Mouse (Mus musculus) activated CD4-positive, CD25-positive, alpha-beta regulatory T cell, adult 4 months (primary cell): ENCODE data around the gene D17Wsu92e. TPM values are rescaled to one million over a fixed set of nuclear protein-coding genes. Genes with fewer than 3 reads are reported as not detected.
"Not testable (repeated sequence)": the region's sequence is repeated elsewhere in the genome, so short reads cannot be mapped to it uniquely, and the experiment has no call there.

ENCODE experiments used
- ATAC-seq: one replicate; pipeline ENCODE4 v1.8.0; 2017
- polyA plus RNA-seq, 2 experiments: library from polyadenylated mRNA; unstranded; fragments of 100-300 nt; shearing (Covaris generic); gene quantifications; one replicate each; pipeline ENCODE4 v1.2.1; 2017

The D17Wsu92e gene
- 10 to 100 TPM; 14.1 to 15.2 TPM for polyA plus RNA-seq

DNA sequence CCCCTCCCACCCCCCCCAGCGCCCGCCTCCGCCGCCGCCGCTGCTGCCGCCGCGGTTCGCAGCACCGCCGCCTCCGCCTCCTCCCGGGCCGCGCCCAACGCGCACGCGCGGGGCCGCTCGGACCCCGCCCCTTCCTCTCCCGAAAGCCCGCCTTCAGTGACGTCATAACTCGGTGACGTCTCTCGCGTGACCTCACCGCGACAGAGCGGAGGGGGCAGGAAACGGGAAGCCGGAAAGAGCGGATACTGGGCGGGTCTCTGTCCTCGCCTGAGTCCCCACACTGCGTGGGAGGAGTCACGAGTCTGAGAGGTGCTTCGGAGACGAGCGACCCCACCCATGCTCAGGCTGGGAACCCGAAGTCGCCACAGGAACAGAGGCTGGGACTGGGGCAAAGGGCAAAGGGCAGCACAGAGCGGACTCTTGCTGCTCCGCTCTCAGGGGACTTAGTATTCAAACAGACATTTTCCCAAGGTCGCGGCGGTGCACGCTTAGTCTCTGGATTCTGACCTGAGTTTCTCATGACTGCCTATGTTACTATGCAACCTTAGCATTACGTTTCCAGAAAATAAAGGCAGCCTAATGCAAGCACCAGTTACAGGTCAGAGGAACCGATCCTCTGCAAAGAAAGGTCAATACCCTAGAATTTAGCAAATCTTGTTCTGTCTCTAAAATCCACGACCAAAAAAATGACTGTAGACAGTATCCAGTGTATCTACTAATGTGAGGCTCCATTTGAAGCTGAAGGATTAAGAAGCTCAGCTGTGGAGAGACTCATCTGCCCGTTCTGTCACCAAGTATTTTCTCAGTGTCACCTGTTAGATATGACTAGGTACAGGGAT lies at the start of gene D17Wsu92e:
D17Wsu92e (minus strand) TSS at position 81 of the 839 bp plus-strand sequence.
- ATAC-seq = peak; percentile 89

DNA sequence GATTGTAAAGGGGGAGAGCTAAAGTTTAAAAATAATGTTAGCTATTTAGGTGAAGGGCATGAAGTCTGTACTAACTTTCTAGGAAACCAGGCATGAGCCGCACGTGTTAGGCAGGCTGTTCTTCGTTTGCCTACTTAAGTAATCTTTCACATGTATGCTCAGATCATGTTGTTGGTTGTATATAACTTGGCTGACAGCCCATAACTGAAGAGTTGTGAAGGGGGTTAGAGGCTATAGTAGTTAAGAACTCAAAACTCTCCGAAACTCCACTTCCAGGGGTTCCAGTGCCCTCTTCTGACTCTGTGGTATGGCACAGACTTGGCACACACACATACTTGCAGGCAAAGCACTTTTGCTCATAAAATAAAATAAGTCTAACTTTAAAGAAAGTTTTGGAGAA lies 46.3 kb upstream of the D17Wsu92e start:
- ATAC-seq = no peak

DNA sequence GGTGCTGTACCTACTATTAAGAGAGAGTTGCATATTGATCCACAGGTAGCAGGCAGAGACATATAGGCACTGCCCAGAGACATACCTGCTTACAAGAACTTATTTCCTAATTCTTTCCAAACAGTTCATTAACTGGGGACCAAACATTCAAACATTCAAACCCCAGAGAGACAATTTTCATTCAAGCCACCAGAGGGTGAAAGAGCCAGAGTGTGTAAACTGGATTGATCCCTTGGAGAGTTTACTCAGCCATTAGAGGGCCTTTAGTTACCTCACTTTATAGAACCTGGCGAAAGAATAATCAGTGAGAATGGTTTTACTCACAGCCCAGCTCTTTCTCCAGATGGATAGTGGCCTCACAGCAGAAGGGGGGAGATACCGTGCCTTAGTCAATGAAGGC lies 45.0 kb upstream of the D17Wsu92e start:
- ATAC-seq = no peak

DNA sequence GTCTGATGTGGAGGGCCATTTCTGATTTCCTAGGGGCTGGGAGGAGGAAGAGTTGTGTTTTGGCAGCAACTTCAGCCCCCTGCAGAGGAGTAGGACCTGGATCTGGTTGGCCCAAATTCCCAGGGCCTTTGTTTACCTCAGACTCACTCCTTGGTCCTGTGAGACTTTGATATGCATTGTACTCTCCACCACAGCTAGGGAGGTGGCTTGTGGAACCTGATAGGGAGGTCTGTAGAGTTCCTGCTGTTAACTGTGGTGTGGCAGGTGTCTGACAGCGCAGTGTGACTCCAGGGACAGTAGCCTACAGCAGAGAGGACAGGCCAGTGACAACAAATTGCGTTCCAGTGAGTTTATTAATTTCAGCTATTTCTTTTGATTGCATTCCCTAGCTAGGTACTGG lies 38.7 kb upstream of the D17Wsu92e start:
- no peak for ATAC-seq

DNA sequence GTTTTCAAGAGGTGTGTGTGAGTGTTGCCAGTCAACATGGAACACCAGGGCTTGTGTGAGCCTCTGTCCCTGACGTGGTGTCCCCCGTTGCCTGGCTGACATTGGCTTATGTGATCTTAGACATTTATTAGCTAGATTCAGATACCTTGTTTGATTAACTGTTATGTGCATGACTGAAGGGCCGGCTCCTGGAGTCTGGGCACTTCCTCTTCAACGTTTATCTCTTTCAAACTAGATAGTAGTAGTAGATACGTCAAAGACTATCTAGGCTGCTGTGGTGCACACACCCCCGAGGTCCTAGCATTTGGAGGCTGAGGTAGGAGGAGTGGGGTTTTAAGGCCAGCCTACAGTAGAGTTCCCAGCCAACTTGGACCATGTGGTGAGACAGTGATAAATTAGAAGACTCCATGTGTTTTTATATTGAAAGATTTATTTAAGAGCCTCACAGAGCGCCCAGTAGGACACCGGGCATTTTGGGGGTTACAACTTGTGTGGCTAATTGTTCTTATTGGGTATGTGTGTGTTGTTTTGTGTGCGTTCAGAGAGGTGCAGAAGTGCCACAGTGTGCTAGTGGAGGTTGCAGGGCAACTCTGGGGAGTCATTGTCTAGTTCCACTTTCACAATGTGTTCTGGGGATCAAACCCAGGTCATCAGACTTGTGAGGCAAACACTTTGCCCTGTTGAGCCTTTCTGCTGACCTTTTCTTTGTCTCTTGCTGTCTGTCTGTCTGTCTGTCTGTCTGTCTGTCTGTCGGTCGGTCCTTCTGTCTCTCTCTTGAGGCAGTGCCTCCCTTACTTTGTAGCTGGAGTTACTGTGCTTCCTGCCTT lies 37.4 kb upstream of the D17Wsu92e start:
- no peak for ATAC-seq

DNA sequence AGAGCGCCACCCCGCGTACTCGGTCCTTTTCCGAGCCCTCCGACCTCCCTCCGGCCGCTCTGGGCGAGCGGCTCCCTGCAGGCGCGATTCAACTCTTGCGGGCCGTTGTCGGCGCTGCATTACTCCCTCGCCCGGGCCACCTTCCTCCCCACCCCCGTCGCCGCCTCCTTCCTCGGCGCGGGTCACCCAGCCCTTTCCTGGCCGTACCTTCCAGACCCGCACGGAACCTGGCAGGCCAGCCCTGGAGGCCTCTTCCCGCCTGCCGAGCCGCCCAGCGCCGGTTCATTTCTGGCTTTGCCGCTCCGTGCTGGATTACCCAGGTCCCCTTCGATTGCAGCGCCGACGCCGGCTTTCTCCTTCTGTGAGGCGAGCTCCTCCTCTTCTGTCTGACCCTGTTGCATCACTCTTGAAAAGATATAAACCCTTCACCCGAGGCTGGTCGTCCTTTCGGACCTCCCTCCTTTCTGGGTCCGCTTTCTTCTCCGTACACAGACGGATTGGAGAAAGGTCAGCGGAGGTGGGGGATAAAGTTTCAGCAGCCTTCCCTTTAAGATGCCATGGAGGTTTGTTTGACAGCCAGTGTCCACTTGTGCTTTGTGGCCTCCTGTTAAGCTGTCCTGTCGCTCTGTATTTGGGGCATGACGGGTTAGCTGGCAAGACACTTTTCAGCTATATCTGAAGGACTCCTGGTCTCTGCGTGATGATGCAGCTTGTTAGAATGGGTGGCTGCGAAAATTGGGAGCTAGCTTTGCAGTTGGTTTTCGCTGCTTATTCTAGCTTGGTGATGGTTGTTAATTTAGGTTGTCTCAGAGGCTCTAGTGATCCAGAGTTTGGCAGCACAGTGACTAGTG lies 36.6 kb upstream of the D17Wsu92e start:
- ATAC-seq = peak; percentile 21

DNA sequence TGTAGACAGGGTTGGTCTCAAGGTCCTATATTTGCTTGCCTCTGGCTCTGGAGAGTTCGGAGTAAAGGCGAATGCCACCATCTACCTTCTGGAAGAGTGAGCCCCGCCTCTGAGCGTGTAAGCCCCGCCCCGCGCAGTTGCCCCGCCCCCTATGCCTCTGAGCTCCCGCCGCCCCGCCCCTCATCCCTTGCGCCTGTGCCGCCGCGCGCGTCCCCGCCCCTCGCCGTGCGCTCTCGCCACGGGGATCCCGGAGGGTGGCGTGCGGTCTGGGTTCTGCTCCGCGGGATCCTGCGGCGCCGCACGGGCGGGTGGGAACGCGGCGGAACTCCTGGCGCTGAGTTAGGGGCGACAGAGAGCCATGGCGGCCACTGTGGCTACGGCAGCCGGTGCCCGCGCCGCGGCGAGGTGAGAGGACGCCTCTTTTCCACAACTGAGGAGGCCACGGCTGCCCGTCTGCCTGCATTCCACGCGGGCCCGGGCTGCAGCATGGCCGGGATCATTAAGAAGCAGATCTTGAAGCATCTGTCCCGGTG lies 35.9 kb upstream of the D17Wsu92e start, which contains the start of gene Uhrf1bp1:
Uhrf1bp1 (plus strand) TSS at position 177 of the 533 bp plus-strand sequence.
- peak; percentile 71 for ATAC-seq

DNA sequence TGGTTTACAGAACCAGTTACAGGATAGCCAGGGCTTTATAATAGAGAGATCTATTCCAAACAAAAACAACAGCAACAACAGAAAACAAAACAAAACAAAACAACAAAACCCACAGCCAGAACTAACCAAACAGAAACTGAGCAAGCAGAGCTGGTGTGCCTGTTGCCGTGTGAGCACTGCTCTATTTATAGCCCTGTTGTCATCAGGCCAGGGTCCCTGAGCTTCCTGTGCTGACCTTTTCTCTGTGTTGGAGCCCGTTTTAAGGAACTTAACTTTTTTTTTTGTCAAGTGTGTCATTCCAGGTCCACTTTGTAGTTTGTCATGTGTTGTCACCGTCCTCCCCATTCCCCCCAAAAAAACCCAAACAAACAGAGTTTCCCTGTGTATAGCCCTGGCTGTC lies 30.6 kb upstream of the D17Wsu92e start:
- no peak for ATAC-seq

DNA sequence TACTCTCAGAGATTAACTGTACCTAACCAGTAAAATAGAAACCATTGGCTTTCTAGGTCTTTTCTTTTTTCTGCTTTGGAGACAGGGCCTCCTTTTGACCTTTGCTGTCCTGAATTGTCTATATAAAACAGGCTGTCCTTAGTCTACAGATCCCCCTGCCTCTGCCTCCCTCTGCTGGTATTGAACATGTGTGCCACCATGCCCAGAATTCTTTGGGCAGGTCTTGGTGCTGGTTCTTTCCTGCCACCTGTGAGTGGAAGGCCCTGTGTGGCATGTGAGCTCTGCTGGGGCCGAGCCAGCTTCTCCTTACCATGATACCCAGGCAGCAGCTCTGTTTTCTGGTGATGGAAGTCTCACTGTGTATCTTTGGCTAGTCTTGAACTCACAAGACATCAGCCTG lies 27.9 kb upstream of the D17Wsu92e start:
- no peak for ATAC-seq

DNA sequence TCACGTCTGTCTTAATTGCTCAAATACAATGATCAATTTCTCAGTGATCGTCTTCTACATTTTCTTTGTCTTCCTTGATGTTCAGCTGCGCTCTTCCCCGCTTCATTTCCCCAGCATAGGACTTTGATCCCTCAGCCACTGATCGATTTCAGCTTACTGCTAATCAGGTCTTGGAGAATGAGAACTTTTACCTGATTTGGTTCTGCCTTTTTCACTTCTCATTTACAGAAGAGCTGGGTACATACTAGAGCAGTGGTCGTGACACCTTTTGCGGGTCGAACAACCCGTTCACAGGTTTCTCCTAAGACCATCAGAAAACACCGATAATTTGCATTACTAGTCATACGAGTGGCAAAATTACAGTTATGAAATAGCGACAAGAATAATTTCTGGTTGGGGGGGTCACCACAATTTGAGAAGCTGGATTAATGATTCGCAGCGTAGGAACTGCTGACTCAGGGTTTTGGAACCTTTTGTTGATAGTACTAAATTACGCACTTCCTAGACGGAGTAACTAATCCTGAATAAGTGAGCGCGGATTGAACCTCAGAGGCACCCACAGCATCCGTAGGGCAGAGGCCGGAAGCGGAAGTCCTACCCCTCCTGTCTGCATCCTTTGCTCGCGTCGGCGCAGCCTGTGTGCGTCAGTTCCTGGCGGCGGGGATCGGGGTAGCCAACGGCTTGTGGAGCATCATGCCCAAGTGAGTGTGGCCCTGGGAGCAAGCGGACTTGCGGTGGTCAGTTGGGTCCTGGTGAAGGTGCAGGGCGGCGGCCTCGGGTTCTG lies 19.2 kb upstream of the D17Wsu92e start:
- ATAC-seq = peak; percentile 97

DNA sequence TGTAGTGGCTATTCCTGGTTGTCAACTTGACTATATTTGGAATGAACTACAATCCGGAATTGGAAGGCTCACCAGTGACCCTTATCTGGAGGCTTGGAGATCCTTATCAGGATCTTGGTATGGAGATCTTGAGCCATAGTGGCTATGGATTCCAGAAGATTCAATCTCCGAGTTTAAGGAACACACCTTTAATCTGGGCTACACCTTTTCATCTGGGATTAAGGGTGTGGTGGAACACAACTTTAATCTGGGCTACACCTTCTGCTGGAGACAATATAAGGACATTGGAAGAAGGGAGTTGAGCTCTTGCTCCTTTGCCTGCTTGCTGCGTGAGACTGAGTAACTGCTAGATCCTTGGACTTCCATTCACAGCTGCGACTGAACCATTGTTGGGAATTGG lies 17.4 kb upstream of the D17Wsu92e start, which contains the start of gene Snrpc:
Snrpc (plus strand) TSS at position 301 of the 400 bp plus-strand sequence.
- ATAC-seq = not testable (repeated sequence)

DNA sequence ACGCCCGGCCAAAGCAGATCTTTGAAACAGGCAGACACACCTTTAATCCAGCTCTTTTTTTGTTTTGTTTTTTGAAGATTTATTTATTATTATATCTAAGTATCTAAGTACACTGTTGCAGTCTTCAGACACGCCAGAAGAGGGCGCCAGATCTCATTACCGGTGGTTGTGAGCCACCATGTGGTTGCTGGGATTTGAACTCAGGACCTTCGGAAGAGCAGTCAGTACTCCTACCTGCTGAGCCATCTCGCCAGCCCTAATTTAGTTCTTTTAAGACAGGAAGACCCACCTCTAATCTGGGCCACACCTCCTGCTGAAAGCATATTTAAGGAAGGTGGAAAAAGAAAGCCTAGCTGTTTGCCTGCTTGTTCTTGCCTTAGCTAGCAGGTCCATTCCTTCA lies 10.0 kb upstream of the D17Wsu92e start:
- no peak for ATAC-seq

DNA sequence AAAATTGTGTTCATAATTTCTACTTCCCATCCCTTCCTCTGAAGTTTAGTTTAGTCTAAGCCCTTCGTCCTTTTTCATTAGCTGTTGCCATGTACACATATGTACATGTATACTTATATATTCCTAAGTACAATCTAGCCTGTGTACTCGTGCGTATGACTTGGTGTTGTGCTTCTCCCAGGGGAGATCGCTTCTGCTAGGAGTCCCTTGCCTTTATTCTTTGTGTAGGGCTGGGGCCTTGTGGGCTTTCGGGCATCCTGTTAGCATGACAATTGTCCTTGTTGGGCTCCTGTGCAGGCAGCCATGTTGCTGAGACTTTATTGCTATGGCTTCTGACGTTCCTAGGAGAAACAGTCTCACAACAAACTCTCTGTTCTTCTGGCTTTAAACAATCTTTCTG lies 7.1 kb upstream of the D17Wsu92e start:
- no peak for ATAC-seq

DNA sequence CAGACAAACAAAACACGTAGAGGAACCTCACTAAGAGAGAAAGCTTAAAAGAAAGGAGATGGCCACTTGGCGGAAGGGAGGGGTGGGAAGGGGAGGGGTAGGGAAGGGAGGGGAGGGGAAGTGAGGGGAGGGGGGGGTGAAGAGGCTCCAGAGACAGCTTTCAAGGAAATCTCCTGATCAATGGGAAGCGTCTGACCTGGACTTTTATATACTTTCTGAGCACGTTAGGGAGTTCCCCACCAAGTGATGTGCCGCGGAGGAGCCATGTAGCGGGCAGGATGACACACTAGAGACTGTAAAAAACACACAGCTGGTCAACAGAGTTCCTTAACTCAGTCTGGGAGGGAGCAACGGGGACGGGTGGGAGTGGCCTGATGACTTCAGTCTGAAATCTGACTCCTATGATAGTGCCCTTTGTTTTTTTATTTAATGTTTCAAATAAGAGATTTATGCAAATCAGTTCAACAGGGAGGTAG lies 6.5 kb upstream of the D17Wsu92e start:
- no peak for ATAC-seq

DNA sequence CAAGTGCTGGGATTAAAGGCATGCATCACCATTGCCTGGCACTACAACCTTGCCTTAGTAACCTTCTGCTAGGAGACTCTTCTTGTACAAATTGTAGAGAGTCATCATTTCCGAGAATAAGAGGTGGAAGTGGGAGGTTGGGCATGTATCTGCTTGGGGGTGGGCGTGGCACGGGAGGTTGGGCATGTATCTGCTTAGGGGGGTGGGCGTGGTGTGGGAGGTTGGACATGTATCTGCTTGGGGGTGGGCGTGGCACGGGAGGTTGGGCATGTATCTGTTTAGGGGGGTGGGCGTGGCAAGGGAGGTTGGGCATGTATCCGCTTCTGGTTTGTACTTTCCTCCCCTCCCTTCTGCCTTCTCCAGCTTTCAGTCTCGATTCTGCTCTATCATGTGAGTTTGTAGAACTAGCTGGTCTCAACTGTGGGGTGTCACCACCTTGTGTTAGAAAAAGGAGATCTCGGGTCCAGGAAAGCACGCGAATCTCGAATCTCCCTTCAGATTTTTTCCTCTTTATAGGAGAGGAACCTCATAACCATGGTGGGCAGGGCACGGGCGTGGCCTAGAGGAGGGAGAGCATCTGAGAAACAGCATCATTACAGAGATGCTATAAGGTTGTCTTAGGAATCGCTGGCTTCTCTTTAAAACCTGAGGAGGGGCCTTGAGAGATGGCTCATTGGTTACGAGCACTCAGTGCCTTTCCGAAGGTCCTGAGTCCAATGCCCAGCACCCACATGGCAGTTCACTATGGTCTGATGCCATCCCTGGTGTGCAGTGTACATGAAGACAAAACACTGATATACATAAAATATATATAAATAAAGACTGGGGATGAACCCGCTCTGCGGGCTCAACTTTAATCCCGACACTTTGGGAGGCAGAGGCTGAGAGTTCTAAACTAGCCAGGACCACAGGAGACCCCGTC lies 5.8 kb upstream of the D17Wsu92e start:
- peak; percentile 75 for ATAC-seq

DNA sequence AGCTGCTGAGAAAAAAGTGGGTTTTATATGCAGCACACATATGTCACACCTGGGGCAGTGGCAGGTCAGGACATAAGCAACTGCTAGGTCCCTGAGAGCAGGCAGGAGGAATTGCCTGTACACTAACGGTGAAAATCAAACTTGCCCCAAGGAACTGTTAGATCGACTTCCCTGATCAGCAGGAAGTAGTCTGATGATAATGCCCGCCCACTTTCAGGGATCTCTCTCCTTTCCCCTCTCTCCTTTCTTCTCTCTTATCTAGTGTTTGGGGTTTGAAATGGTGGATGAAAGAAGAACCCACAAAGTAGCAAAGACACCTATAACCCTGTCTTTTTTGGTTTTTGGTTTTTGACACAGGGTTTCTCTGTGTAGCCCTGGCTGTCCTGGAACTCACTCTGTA lies 5.1 kb upstream of the D17Wsu92e start:
- no peak for ATAC-seq

DNA sequence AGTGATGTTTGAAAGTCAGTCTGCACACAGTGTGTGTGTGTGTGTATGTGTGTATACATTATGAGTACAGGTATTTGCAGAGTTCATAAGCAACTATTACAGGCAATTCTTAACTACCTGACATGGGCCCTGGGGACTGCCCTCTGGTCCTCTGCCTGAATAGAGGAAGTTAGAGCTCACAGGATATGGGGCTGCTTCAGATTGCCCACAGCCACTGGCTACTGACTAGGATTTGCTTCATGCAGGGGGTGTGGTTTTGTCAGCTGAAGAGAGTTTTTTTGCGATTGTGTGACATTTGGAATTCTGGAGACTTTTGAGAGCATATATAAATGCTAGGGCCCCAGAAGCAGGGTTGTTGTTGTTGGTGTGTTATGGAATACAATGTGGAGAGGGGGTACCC lies 4.5 kb upstream of the D17Wsu92e start:
- ATAC-seq = no peak

DNA sequence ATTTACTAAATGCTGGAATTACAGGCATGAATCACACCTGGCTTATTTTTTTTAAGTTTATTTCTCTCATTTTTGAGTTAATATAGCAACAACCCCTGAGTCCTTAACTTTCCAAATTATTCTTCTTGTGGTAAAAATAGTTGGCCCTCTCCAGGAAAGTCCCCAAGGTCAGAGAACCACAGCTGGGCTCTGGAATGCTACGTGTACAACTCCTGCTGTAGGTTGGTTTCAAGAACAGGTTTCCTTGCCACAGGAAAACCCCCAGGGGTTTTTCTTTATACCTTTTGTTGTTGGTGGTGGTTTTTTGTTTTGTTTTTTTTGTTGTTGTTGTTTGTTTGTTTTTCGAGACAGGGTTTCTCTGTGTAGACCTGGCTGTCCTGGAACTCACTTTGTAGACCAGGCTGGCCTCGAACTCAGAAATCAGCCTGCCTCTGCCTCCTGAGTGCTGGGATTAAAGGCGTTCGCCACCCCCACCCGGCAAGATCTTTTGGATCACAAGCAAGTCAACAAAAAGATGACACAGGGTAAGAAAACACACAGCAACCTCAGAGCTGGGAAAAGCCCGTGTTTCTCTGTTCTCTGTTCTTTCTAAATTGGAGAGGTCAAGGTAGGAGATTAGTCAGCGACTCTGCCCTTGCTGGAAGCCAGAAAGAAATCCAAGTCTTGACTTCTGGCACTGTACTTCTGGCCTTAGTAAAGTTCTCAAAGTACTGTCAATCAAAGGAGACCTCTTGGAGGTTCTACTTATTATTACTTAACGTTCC lies 2.9 kb upstream of the D17Wsu92e start:
- no peak for ATAC-seq
